Mouse (Mus musculus): ENCODE data around the gene Prdx1.

- TF ChIP-seq POLR2A (IDR thresholded peaks at IDR 0.05; ENCODE audit: extremely low read depth, insufficient read depth, low read length), result no peak
- TF ChIP-seq CTCF (IDR thresholded peaks at IDR 0.05; ENCODE audit: low read depth, low read length), result no peak
Measured at GRCm38 (mm10) chr4:116687041-116687440, 1.7 kb downstream of the Prdx1 start.
